Mouse (Mus musculus) megakaryocyte, embryonic 14.5 days (primary cell): ENCODE data around the gene Mtmr11.
"Not testable (repeated sequence)": the region's sequence is repeated elsewhere in the genome, so short reads cannot be mapped to it uniquely, and the experiment has no call there.

Experiments used
- FLI1 ChIP-seq: IDR thresholded peaks from 2 replicates; pipeline ENCODE4 v1.6.1; 2012; ENCODE audit warnings: low read length, inconsistent platforms, mixed read lengths
- GATA1 ChIP-seq: IDR thresholded peaks from 3 replicates; pipeline ENCODE4 v1.6.1; 2012; ENCODE audit warnings: mixed read lengths, low read length, inconsistent platforms, borderline replicate concordance

DNA sequence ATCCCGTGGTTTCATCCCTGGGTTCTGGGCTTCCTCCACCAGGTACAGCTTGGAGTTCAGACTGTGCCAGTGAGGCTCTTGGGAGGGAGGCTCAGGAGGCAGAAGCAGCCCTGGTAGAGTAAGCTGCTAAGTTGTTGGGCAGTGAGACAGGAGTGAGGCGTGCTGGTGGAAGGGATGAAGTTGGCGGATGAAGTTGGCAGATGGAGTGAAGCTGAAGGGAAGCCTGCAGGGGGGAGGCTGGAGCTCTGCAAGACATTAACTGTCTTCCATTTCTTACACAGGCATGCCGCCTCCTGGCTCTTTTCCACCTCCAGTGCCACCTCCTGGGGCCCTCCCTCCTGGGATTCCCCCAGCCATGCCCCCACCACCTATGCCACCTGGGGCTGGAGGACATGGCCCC lies 12.2 kb downstream of the Mtmr11 start:
- not testable (repeated sequence) for TF ChIP-seq GATA1, FLI1
